Mouse (Mus musculus): ENCODE measurements around the gene Cerkl.

The Cerkl gene

GRCm38 (mm10) chr2:79316182-79316880 lies 140.3 kb downstream of the Cerkl start:
- DNase-seq (ENCODE audit: extremely low spot score, low spot score): no peak

GRCm38 (mm10) chr2:79315108-79315507 lies 141.5 kb downstream of the Cerkl start:
- DNase-seq (ENCODE audit: extremely low spot score, low spot score): no peak

DNA sequence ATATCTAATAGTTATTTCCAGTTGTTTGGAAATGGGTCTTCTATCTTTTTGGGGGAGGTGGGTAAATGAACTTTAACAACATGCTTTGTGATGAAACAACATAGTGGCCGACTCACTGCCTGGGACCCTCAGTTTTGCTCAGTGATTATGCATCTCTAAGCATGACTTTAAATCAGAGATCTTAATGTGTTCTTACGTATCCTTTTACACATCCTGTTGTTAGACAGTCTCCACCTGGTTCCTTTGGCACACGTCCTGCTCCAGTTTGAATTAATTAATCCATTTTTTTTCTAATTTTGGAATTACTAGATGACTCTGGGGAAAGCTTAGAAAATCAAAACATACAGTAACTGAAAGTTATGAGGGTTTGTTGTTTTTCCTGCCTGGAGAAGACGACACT lies 144.1 kb downstream of the Cerkl start:
- DNase-seq (ENCODE audit: extremely low spot score, low spot score): no peak

DNA sequence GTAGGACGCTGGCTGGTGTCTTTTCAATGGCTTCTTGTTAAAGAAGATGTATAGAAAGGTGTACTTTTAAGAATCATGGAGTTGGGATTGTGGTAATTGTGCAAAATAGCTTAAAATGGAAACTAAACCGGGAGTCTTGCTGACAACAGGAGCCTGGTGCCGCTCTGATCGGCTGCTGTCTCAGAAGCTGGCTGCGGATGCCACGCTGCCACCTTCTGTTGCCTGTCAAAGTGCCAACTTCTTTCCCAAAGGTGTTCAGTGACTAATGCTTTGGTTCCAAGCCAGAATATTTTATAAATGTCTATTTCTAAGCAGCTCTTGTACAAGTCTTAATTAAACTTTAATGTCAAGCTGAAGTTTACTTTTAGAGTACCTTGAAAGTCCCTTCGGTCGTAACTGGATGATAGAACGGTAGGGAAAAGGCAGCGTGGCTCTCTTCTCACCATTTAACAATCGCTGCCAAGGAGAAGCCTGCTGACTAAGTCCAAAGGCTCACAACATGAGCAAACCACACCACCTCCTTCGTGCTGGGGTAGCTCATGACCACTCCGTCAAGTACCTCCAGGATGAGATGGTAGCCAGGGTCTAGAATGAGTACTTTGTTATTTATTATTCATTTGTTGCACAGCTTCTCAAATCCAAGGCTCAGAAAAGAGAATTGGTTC lies 147.0 kb downstream of the Cerkl start:
- DNase-seq (ENCODE audit: extremely low spot score, low spot score): no peak

DNA sequence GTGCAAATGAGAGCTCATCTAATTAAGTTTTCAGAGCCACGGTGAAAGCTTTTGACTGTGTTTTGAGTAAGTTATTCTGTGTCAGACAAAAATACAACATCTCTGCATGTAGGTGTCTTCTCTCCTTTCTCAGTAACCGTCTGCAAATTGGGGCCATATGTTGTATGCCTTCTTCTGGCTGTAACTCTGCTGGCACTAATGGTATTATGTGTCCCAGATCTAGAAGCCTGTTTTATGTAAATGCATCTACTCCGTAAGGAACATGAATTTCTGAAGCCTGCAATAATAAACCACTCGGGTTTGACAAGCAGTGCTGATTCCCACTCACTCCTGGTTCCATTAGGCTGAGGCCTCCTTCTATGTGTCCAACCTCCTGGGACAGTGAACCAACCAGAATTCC lies 149.0 kb downstream of the Cerkl start:
- no peak for DNase-seq (ENCODE audit: extremely low spot score, low spot score)

DNA sequence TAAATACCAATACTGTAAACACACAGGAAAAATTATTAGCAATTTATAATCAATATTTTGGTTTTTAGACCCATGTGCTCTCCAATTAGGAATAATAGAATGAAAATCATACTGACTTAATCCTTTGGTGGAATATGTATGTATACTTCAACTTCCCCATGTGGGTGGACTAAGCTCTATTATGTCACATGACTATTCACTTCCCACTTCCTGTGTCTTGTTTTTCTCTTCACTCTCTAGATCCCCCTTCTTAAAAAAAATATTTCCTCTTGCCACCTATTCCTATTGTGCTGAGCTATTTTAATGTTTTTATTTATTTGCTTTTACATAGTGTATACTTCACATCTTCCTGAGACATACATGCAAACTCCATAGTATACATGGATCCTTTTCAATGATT lies 154.2 kb downstream of the Cerkl start:
- DNase-seq (ENCODE audit: extremely low spot score, low spot score): no peak

DNA sequence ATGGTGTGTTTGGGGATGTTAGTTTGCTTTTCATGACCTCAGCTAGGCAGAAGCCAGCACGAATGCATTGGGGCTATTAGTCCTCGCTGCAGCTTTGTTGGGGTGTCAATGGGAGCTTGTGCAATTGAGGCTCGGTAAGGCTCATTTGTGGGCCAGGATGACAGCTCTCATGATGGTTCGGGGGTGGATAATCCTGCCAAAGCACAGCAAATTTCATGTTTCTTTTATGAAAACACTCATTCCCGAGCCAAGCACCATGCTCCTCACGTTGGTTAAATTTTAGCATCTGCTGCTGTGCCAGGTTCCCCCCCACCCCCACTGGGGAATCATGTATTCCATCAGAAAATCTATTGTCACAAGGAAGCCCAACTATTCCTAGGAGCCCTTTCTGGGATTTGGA lies 164.2 kb downstream of the Cerkl start:
- no peak for DNase-seq (ENCODE audit: extremely low spot score, low spot score)

GRCm38 (mm10) chr2:79291922-79292321 lies 164.7 kb downstream of the Cerkl start:
- DNase-seq (ENCODE audit: extremely low spot score, low spot score): no peak

- no peak for DNase-seq (ENCODE audit: extremely low spot score, low spot score)
Measured at GRCm38 (mm10) chr2:79290149-79290548, 166.4 kb downstream of the Cerkl start.

GRCm38 (mm10) chr2:79284206-79284605 lies 172.4 kb downstream of the Cerkl start:
- DNase-seq (ENCODE audit: extremely low spot score, low spot score): no peak
